Mouse (Mus musculus) CH12F3 (cell line): Measurements from ENCODE around the gene Npb.

Source experiments
- in situ Hi-C: fragments of 300-500 bp; cut with MboI; formaldehyde crosslinking; loops from 2 replicates; pipeline ENCODE4 v1.14.3; 2020; ENCODE audit warnings: low sequenced_read_pairs

Gene Npb

DNA sequence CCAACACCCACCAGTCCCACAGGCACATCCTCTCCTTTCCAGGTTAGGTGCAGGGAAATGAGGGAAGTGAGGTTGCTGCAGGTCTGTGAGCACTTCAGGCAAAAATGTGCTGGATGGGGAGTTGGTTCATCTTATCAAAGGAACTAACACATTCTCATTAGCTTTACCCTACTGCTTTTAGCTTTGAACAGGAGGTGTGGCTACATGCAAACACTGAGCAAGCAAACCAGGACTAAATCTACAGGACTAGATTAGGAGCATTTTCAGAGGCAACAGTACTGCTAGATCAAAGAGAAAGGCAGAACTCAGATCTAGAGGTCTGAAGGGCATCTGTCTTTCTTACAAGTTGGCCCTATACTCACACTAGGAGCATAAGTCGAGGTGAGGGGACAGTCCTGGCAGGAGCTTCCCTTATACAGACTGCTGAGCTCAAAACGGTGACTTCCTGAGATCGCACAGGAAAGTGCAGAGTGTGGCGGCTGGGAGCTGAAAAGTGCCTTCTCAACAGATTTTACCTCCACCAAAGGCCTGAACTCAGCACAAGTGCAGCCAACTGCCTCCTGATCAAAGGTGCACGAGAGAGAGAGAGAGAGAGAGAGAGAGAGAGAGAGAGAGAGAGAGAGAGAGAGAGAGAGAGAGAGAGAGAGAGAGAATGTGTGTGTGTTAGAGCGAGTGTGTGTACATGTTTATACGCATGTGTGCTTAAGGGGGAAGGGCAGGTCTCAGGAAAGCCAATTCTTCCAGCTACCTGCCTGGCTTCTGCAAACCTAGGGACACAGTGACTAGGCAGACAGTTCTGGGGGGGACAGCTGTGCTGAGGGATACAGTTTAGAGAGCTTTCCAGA lies 22.8 kb downstream of the Npb start:
- in situ Hi-C loops = no loop called here

DNA sequence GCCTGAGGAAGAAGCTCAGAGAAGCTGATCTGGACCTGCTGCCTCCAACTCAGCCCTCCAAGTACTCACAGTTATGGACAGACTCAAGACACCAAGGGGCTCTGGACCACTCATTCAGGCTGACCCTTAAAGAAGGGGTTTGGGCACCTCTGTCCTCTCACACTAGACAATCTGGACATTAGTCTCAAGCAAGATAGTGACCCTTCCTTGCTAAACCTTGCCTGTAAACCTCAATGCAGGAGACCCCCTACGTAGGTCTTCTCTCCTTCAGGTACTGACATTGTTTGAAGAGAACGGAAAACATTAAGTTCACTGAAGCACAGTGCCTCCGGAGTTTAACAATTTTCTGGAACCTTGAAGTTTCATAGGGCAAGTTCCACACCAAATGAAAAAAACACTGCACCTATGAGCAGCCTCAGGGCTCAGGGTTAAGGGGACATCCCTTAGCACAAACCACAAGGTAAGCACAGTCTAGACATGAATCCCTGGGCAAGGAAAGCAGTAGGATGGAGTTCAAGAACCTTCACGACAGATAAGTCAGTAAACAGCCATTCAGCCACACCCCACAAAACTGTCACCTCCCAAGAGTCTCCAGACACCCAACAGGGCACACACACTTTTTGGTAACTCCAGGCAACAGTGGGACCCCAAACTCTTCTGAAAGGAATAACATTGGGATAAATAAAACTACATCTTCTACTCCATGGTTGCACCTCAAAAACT lies 23.6 kb downstream of the Npb start:
- in situ Hi-C loops = no loop called here

DNA sequence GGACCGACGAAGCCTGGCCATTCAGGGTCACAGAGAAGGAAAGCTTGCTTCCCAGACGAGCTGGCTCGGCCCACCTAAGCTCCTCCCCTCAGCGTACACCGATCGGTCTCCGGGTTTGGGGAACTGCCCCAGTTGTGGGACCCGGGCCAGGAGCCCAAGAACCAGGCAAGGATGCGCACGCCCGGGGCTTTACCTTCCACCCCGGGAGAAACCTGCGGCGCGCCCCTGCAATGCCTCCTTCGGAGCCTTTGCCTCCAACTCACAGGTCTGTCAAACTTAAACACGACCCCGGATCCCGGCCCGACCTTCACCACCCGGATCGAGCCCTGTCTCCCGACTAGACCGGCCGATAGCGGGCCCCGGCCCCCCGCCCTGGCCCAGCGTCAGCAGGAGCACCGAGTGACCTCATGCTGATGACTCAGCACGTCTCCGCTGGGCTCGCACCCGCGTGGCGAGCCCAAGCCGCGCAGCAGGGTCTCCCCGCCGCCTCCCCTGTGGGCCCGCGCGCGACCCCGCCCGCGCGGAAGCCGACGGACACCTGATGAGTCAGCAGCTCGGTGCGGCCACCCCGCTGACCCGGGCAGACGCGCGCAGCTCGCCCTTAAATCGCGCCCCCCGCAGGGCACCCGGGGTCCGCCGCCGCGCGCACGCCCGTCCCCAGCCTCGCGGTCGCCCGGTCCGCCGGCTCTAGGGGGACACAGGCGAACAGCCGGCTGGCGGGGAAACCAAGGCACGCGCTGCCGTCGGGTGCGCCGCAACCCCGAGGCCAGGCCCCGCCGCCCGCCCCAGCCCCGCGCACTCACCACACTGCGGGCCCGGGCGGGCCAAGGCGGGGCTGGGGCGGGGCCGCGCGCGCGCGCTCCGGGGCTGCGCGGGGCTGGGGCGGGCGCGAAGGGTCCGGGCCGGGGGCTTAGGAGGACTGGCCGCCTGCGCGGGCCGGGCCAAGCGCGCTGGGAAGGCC lies 24.6 kb downstream of the Npb start:
- in situ Hi-C loops = no loop called here

DNA sequence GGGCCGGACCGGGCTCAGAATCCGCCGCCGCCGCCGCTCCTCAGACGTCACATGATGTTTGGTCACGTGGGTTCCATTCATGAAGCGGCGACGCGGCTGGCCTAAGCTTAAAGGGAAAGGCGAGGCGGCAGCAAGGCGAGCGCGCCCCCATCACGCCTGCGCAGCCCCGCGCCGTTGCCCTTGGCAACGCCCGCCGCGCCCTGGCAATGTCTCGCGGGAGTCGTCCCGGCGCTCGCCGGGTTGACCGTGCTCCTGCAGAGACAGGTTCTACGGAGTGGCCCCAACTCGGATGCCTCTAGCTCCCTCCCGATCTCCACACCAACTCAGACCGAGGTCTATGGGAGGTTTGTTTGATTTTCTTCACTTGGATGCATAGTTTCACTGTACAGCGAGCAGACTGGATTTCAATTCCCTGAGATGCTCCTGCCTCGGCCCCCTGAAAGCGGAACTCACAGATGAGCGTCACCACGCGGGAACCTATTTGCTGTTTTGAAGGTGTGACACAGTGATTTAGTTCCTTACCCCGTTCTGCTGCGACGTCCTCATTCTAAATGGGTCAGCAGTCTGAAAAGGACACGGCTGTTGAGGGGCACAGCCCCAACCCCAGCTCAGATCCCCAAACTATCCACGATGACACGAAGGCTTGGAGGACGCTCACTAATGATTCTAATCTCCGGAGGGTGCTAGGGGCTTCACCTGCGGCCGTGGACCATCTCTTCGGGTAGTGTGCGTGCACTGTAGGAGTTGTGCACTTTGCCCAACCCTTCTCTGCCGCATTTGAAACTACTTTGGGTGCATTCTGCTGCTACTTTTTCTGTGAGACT lies 25.5 kb downstream of the Npb start, which contains the start of gene Mafg:
TSS of gene Mafg (minus strand) at position 81 of the 824 bp plus-strand sequence.
- in situ Hi-C loops = no loop called here

DNA sequence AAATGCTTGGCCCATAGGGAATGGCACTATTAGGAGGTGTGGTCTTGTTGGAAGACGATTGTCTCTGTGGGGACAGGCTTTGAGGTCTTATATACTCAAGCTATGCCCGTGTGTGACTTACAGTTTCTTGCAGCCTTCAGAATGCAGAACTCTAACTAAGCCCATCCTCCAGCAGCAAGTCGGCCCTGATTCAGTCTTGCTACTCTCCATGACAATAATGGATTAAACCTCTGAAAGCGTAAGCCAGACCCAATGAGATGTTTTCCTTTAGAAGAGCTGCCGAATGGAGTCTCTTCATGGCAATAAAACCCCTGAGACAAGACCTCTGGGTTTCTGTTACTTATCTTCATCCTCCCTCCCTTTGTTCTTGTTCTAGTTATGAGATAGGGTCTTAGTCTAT lies 26.5 kb downstream of the Npb start:
- in situ Hi-C loops = no loop called here

DNA sequence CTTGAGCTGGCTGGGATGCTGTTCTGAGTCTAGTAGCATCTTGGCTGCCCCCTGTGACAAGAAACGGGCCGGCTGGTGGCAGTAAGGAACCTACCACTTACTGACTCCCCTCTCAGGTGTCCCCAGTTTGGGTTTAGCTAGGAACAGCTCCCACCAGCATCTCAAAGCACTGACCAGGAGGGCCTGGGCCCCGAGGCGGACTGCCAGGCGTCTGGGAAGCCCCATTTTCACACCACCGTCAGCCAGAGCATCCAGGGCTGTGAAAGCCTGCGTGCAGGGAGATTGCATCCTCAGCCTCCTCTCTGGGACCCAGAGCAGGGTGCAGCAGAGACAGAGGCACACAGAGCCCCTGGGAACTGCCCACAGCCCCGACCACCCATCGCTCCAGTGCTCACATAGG lies 33.0 kb downstream of the Npb start:
- in situ Hi-C loops = no loop called here

DNA sequence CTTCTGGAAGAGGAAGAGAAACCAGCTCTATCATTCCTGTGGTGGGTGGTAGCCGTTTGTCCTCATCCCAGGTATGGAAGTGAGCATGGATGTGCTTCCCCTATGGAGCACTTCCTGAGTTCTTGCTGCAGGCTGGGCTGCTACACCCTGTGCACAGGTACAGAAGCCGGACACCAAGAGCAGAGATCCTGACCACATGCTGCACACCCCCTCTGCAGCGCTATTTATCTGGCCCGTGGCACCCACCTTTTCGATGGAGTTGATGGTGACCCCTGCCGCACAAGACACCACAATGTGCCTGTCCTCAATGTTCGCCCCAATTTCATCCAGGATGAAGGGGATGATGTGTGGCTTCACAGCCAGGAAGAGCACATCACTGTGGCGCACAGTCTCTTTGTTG lies 33.6 kb downstream of the Npb start:
- in situ Hi-C loops = no loop called here

DNA sequence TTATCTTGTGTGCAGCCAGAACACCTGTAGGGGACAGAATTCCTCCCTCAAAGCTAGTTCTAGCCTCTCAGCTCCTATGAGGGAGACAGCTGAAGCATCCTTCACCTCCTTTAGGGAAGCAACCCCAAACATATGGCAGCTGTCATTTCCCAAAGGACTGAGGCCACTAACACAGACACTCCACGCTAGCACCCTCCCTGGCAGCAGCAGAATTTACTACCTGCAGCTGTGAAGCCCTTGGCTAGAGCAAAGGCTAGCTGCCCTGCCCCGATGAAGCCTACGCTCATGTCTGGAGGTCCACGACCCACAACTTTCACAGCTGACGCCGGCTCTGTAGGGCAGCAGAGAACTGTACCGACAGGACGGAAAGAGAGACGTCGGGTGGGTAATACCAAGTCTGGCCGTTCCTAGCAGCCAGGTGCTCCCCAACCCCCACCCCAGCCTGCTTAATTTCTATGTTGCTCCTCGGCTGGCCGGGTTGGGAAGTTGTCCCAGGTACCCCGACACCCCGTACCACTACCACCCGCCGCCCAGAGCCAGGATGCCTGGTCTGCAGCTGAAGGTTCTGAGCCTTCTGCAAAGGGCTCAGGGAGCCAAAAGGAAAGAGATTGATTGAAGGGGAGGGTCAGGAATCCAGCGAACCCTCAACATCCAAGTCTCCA lies 34.8 kb downstream of the Npb start:
- in situ Hi-C loops = no loop called here

DNA sequence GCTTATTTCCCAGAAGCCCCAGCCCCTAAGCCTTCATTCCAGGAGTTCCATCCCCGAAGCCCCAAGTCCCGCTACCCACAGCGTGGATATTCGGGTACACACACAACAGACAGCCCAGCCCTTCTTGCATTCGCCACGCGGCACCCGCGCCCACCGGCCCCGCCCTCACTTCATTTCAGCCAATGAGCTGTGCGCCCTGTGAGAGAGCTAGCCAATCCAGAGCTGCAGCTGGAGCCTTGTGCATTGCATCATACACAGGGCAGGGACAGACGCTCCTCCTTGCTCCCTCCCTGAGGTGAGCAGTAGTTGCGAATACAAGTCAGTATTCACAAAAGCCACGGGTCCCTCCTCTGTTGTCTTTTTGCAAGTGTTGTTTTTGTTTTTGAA lies 35.3 kb downstream of the Npb start, which contains the start of gene Pycr1:
TSS of gene Pycr1 (minus strand) at position 169 of the 387 bp plus-strand sequence.
- in situ Hi-C loops = no loop called here

DNA sequence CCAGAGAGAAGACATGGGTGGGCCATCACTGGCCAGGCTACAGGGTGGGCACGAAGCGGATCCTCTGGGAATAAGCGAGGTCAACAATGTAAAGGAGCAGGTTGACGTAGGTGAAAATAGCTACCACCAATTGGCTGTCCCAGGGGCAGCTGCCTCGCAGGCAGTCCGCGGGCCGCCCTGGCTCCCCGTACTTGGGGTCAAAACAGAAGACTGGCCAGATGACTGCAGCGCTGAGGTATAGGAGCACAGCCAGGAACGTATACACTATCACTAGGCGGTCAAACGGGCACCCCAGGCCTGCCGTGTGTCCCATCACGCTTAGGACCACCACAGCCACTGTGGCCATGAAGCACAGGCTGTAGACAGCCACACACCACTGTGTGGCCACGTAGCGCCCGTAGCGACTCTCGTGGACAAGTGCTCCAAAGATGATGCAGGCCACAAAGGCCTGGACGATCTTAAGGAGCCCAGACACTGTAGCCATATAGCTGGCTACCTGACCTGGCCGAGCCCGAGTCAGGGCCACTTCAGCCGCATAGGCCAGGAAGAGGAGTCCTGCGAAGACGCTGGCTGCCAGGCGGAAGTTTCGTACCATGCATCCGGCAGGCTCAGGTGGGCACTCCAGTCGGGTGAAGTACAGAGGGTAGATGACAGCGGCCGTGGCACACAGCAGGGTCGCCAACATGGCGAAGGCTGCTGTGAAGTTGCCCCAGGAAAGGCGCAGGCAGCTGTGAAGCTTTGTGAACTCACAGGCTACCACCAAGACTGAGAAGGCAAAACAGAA lies 39.0 kb downstream of the Npb start:
- in situ Hi-C loops = no loop called here

DNA sequence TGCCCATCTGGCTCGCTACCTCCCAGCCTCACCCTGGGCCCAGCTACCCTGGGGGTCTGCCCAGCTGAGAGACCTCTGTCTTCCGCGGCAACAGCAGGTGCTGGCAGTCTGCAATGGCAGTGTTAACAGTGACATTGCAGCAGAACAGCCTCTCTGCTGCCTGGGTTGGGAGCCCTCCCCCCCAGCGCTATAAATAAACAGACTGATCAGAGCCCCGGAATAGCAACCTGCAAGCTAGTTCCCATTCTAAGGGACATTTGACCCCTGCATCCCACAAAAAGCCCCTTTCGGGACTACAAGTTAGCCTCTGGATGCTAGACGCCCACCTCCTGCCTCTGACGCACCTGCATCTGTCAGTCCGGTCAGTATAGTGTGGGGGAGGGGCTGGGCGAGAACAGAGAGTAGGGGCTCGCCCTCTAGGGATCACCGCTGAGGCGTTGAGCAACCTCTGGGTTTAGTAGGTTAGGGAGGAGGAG lies 39.8 kb downstream of the Npb start, which contains the start of gene Myadml2:
TSS of gene Myadml2 (minus strand) at position 158 of the 476 bp plus-strand sequence.
- in situ Hi-C loops = no loop called here

DNA sequence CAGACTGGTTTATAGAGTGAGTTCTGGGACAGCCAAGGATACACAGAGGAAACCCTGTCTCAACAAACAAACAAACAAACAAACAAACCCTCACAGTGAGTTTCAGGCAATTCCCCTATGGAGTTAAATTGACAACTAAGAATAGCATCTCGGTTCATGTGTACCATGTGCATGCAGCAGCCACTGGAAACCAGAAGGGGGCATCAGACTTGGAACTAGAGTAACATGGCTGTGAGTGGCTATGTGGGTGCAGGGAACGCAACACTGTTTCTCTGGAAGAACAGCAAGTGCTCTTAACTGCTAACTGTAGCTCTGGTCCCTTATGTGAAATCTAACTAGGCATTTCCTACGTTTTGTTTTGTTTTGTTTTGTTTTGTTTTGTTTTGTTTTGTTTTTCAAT lies 43.6 kb downstream of the Npb start:
- in situ Hi-C loops = no loop called here

DNA sequence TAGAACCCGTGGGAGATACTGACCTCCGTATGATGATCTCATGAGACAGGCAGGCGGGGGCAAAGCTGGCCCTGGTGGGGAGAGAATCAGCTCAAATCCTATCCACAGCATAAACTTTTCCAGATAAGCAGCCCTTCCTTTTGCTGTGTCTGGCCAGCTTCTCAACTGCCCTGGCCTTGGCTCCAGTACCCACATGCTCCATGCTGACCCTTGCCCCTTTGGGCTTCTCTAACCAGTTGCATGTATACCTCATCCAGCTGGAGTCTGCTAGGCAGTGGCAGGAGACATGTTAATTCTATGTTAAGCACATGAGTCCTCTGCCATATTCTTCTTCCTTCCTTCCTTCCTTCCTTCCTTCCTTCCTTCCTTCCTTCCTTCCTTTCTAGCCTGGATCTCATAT lies 46.5 kb downstream of the Npb start:
- in situ Hi-C loops = no loop called here

DNA sequence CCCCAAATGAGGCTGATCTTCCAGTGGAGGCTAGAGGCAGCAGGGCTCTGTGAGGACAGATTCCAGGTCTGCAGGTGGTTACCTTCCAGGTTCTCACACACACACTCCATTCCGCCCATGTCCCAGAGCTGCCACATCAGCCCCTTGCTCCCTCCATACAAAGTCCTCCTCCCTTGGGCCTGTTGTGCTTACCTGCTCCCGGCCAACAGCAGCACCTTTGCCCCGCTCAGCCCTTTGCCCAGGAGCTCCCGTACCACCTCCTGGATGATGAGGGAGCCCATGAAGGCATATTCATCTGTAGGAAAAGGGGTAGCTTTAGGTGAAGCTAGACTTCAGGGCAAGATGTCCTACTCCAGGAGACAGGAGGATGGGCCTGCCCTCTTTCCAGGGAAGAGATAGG lies 49.0 kb downstream of the Npb start:
- in situ Hi-C loops = no loop called here
